Mouse (Mus musculus): ENCODE data around the gene Sh3rf3. TPM values are rescaled to one million over a fixed set of nuclear protein-coding genes. Genes with fewer than 3 reads are reported as not detected.

The Sh3rf3 gene
- polyA plus RNA-seq, 1 experiment from 2014 or later = 0.45 TPM

GRCm38 (mm10) chr10:58855814-58856213 is 42.7 kb downstream of the Sh3rf3 start:
- TF ChIP-seq EP300 (optimal IDR thresholded peaks at IDR 0.05) (no peak), CTCF (IDR thresholded peaks at IDR 0.05; ENCODE audit: low read depth) (no peak)
- Histone ChIP-seq H3K36me3 (ENCODE audit: control insufficient read depth, insufficient read depth, low read length) (no peaks in the 10 kb centered on the region), H3K9me3 (ENCODE audit: control insufficient read depth, low read length) (no peaks in the 10 kb centered on the region), H3K4me3 (ENCODE audit: low read depth, low read length) (no peak overlapping the region), H3K4me2 (replicated peaks; ENCODE audit: low read depth) (no peak overlapping the region), H3K27ac (replicated peaks) (no peak overlapping the region), H3K4me1 (replicated peaks; ENCODE audit: control insufficient read depth, insufficient read depth) (no peaks in the 10 kb centered on the region), H3K27me3 (ENCODE audit: control insufficient read depth, insufficient read depth, low read length) (no peaks in the 10 kb centered on the region), H3K9ac (ENCODE audit: low read length) (no peak overlapping the region)
- ATAC-seq (ENCODE audit: low FRiP score, low TSS enrichment) (no peak), DNase-seq (ENCODE audit: low spot score) (no peak)
- 63% methylated on average over 9 of the region's 9 CpGs for WGBS

GRCm38 (mm10) chr10:58856742-58857141 is 43.6 kb downstream of the Sh3rf3 start:
- Histone ChIP-seq H3K4me2 (replicated peaks; ENCODE audit: low read depth) (no peak overlapping the region), H3K27ac (replicated peaks) (no peak overlapping the region), H3K27me3 (ENCODE audit: control insufficient read depth, insufficient read depth, low read length) (no peaks in the 10 kb centered on the region), H3K36me3 (ENCODE audit: control insufficient read depth, insufficient read depth, low read length) (no peaks in the 10 kb centered on the region), H3K9me3 (ENCODE audit: control insufficient read depth, low read length) (no peaks in the 10 kb centered on the region), H3K4me3 (ENCODE audit: low read depth, low read length) (no peak overlapping the region), H3K4me1 (replicated peaks; ENCODE audit: control insufficient read depth, insufficient read depth) (no peaks in the 10 kb centered on the region), H3K9ac (ENCODE audit: low read length) (no peak overlapping the region)
- ATAC-seq (ENCODE audit: low FRiP score, low TSS enrichment) (no peak), DNase-seq (ENCODE audit: low spot score) (no peak)
- TF ChIP-seq EP300 (optimal IDR thresholded peaks at IDR 0.05) = no peak

GRCm38 (mm10) chr10:58864735-58865134 is 51.6 kb downstream of the Sh3rf3 start:
- H3K9me3 ChIP-seq (ENCODE audit: control insufficient read depth, low read length) = no peaks in the 10 kb centered on the region
- ATAC-seq (ENCODE audit: low FRiP score, low TSS enrichment) (no peak), DNase-seq (ENCODE audit: low spot score) (no peak)
- H3K4me3 ChIP-seq (ENCODE audit: low read depth, low read length) = no peak overlapping the region
- H3K27ac ChIP-seq (replicated peaks) = no peak overlapping the region
- H3K4me2 ChIP-seq (replicated peaks; ENCODE audit: low read depth) = no peak overlapping the region
- H3K36me3 ChIP-seq (ENCODE audit: control insufficient read depth, insufficient read depth, low read length) = no peaks in the 10 kb centered on the region
- no peaks in the 10 kb centered on the region for H3K27me3 ChIP-seq (ENCODE audit: control insufficient read depth, insufficient read depth, low read length)
- WGBS = 62% methylated on average over 2 of the region's 2 CpGs
- no peak overlapping the region for H3K9ac ChIP-seq (ENCODE audit: low read length)
- TF ChIP-seq CTCF (IDR thresholded peaks at IDR 0.05; ENCODE audit: low read depth) = no peak
- no peak for TF ChIP-seq EP300 (optimal IDR thresholded peaks at IDR 0.05)
- H3K4me1 ChIP-seq (replicated peaks; ENCODE audit: control insufficient read depth, insufficient read depth) = no peaks in the 10 kb centered on the region

DNA sequence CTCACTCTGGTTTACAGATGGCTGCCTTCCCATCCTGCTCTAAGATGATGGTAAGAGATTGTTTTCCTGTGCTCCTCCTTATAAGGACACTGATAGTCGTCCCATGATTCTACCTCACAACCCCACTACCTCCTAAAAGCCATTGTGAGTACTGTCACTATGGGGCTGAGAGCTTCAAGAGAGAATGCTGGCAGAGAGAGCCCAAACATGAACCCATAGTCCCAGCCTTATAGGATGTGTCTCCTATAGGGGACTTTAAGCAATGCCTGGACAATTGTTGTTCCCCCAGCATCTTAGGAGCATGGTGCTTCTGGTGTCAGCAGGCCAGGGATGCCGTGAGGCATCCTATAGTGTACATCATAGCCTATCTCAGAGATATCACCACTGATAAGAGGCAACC is 54.4 kb downstream of the Sh3rf3 start:
- Histone ChIP-seq H3K27me3 (ENCODE audit: control insufficient read depth, insufficient read depth, low read length) (no peaks in the 10 kb centered on the region), H3K4me3 (ENCODE audit: low read depth, low read length) (no peak overlapping the region), H3K36me3 (ENCODE audit: control insufficient read depth, insufficient read depth, low read length) (no peaks in the 10 kb centered on the region), H3K9ac (ENCODE audit: low read length) (no peak overlapping the region), H3K27ac (replicated peaks) (no peak overlapping the region), H3K4me1 (replicated peaks; ENCODE audit: control insufficient read depth, insufficient read depth) (no peaks in the 10 kb centered on the region), H3K9me3 (ENCODE audit: control insufficient read depth, low read length) (no peaks in the 10 kb centered on the region), H3K4me2 (replicated peaks; ENCODE audit: low read depth) (no peak overlapping the region)
- DNase-seq (ENCODE audit: low spot score) (no peak), ATAC-seq (ENCODE audit: low FRiP score, low TSS enrichment) (no peak)
- no peak for TF ChIP-seq EP300 (optimal IDR thresholded peaks at IDR 0.05)
- no peak for TF ChIP-seq CTCF (IDR thresholded peaks at IDR 0.05; ENCODE audit: low read depth)
- 77% methylated on average over 2 of the region's 2 CpGs for WGBS

DNA sequence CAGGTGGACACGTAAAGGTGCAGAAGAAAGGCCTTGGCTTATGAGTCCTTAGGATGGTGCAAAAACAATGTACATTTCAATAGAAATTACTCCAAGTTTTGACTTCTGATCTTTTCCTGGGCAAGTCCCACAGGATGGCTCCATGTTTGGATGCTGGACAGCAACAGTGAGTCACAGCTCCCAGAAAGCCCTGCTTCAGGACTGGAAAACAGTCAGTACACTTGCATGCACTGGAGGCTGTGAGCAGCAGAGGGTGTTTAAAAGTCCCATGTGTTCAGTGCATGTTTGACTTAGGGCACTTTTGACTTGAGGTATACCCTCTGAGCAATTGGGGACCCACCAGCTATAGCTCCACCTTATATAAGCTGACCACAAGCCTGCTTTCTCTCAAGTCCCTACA is 56.7 kb downstream of the Sh3rf3 start:
- no peaks in the 10 kb centered on the region for H3K9me3 ChIP-seq (ENCODE audit: control insufficient read depth, low read length)
- no peak overlapping the region for H3K4me3 ChIP-seq (ENCODE audit: low read depth, low read length)
- TF ChIP-seq CTCF (IDR thresholded peaks at IDR 0.05; ENCODE audit: low read depth) (no peak), EP300 (optimal IDR thresholded peaks at IDR 0.05) (no peak)
- no peak overlapping the region for H3K4me2 ChIP-seq (replicated peaks; ENCODE audit: low read depth)
- DNase-seq (ENCODE audit: low spot score) = no peak
- no peaks in the 10 kb centered on the region for H3K36me3 ChIP-seq (ENCODE audit: control insufficient read depth, insufficient read depth, low read length)
- H3K9ac ChIP-seq (ENCODE audit: low read length) = no peak overlapping the region
- H3K27me3 ChIP-seq (ENCODE audit: control insufficient read depth, insufficient read depth, low read length) = no peaks in the 10 kb centered on the region
- ATAC-seq (ENCODE audit: low FRiP score, low TSS enrichment) = no peak
- 84% methylated on average over 1 of the region's 1 CpGs for WGBS
- H3K27ac ChIP-seq (replicated peaks) = no peak overlapping the region
- H3K4me1 ChIP-seq (replicated peaks; ENCODE audit: control insufficient read depth, insufficient read depth) = no peaks in the 10 kb centered on the region

GRCm38 (mm10) chr10:58871149-58871820 is 58.1 kb downstream of the Sh3rf3 start:
- Histone ChIP-seq H3K36me3 (ENCODE audit: control insufficient read depth, insufficient read depth, low read length) (no peaks in the 10 kb centered on the region), H3K27ac (replicated peaks) (no peak overlapping the region), H3K4me3 (ENCODE audit: low read depth, low read length) (no peak overlapping the region), H3K9me3 (ENCODE audit: control insufficient read depth, low read length) (no peaks in the 10 kb centered on the region), H3K4me1 (replicated peaks; ENCODE audit: control insufficient read depth, insufficient read depth) (no peaks in the 10 kb centered on the region), H3K27me3 (ENCODE audit: control insufficient read depth, insufficient read depth, low read length) (no peaks in the 10 kb centered on the region), H3K4me2 (replicated peaks; ENCODE audit: low read depth) (no peak overlapping the region), H3K9ac (ENCODE audit: low read length) (no peak overlapping the region)
- DNase-seq (ENCODE audit: low spot score) (no peak), ATAC-seq (ENCODE audit: low FRiP score, low TSS enrichment) (no peak)
- TF ChIP-seq EP300 (optimal IDR thresholded peaks at IDR 0.05) (no peak), CTCF (IDR thresholded peaks at IDR 0.05; ENCODE audit: low read depth) (no peak)
- WGBS = 66% methylated on average over 10 of the region's 10 CpGs
